Mouse (Mus musculus): ENCODE data around the gene Mefv. TPM values are rescaled to one million over a fixed set of nuclear protein-coding genes. Genes with fewer than 3 reads are reported as not detected.
A peak's percentile ranks its signal among the peaks of the same experiment; 100 is the strongest.

The Mefv gene
- total and polyA plus RNA-seq, 3 experiments, result not detected

- Histone ChIP-seq H3K4me1 (ENCODE audit: control insufficient read depth in 1 of 2, insufficient read depth in 2 of 2, low read length in 2 of 2) (peaks cover 0 to 12% of the 10 kb centered on the region in 2 experiments; a peak in 2 of 4 replicates), H3K4me3 (ENCODE audit: control insufficient read depth in 1 of 2, insufficient read depth in 1 of 2, low read depth in 2 of 2, low read length in 2 of 2) (peak overlapping the region in 1 of 2 experiments; percentile 89; a peak in 2 of 4 replicates), H3K36me3 (ENCODE audit: control insufficient read depth in 1 of 2, insufficient read depth in 2 of 2, low read length in 2 of 2) (peaks cover 25 to 33% of the 10 kb centered on the region in 2 experiments), H3K27ac (ENCODE audit: control insufficient read depth, low read depth, low read length) (no peak overlapping the region), H3K9ac (ENCODE audit: control insufficient read depth, low read depth, low read length, poor library complexity, severe bottlenecking) (peak overlapping the region; percentile 19), H3K9me3 (replicated peaks; ENCODE audit: insufficient read depth, low read length) (no peaks in the 10 kb centered on the region), H3K79me2 (ENCODE audit: control insufficient read depth, insufficient read depth, low read length, poor library complexity) (peaks cover 27% of the 10 kb centered on the region), H3K27me3 (ENCODE audit: control insufficient read depth in 1 of 2, insufficient read depth in 2 of 2, low read length in 2 of 2) (no peaks in the 10 kb centered on the region)
- TF ChIP-seq HCFC1 (IDR thresholded peaks at IDR 0.05; ENCODE audit: low read depth, low read length), result no peak
- TF ChIP-seq USF2 (IDR thresholded peaks at IDR 0.05; ENCODE audit: borderline replicate concordance in 1 of 2, insufficient read depth in 1 of 2, low read depth in 1 of 2, low read length in 2 of 2), result no peak
- no peak for TF ChIP-seq MAX (IDR thresholded peaks at IDR 0.05; ENCODE audit: low read length)
- TF ChIP-seq TCF12 (IDR thresholded peaks at IDR 0.05; ENCODE audit: low read depth, low read length), result no peak
- TF ChIP-seq KAT2A (conservative IDR thresholded peaks at IDR 0.05; ENCODE audit: low read depth, low read length), result no peak
- TF ChIP-seq JUND (IDR thresholded peaks at IDR 0.05; ENCODE audit: low read depth, low read length), result no peak
- no peak for TF ChIP-seq MYC (IDR thresholded peaks at IDR 0.05; ENCODE audit: low read depth, low read length)
- TF ChIP-seq CHD2 (IDR thresholded peaks at IDR 0.05; ENCODE audit: low read length), result no peak
- no peak for TF ChIP-seq E2F4 (IDR thresholded peaks at IDR 0.05; ENCODE audit: borderline replicate concordance, low read depth, low read length)
- TF ChIP-seq TBP (IDR thresholded peaks at IDR 0.05; ENCODE audit: low read depth, low read length), result no peak
- no peak for TF ChIP-seq GABPA (IDR thresholded peaks at IDR 0.05; ENCODE audit: low read depth, low read length)
- no peak for TF ChIP-seq SMC3 (IDR thresholded peaks at IDR 0.05; ENCODE audit: low read depth, low read length)
- TF ChIP-seq RCOR1 (IDR thresholded peaks at IDR 0.05; ENCODE audit: low read depth, low read length), result no peak
- no peak for TF ChIP-seq MXI1 (IDR thresholded peaks at IDR 0.05; ENCODE audit: low read depth, low read length)
- no peak for TF ChIP-seq USF1 (IDR thresholded peaks at IDR 0.05; ENCODE audit: low read depth, low read length)
- no peak for TF ChIP-seq MYB (IDR thresholded peaks at IDR 0.05; ENCODE audit: low read depth, low read length)
- no peak for TF ChIP-seq POLR2A (IDR thresholded peaks at IDR 0.05; ENCODE audit: control insufficient read depth in 1 of 2, insufficient read depth in 1 of 2, low read depth in 1 of 2, low read length in 2 of 2, poor library complexity in 1 of 2)
- no peak for DNase-seq (ENCODE audit: low read depth, low spot score)
Observed at GRCm38 (mm10) chr16:3745656-3746055, 27.8 kb upstream of the Mefv start.

- peaks cover 22 to 24% of the 10 kb centered on the region in 2 experiments for H3K36me3 ChIP-seq (ENCODE audit: control insufficient read depth in 1 of 2, insufficient read depth in 2 of 2, low read length in 2 of 2)
- peak overlapping the region; percentile 92 for H3K9ac ChIP-seq (ENCODE audit: control insufficient read depth, low read depth, low read length, poor library complexity, severe bottlenecking)
- H3K9me3 ChIP-seq (replicated peaks; ENCODE audit: insufficient read depth, low read length), result no peaks in the 10 kb centered on the region
- H3K4me1 ChIP-seq (ENCODE audit: control insufficient read depth in 1 of 2, insufficient read depth in 2 of 2, low read length in 2 of 2), result peaks cover 0 to 12% of the 10 kb centered on the region in 2 experiments; a peak in 2 of 4 replicates
- peak overlapping the region; percentile 89 for H3K4me3 ChIP-seq (ENCODE audit: control insufficient read depth in 1 of 2, insufficient read depth in 1 of 2, low read depth in 2 of 2, low read length in 2 of 2)
- H3K79me2 ChIP-seq (ENCODE audit: control insufficient read depth, insufficient read depth, low read length, poor library complexity), result peaks cover 27% of the 10 kb centered on the region
- no peaks in the 10 kb centered on the region; a peak in 1 of 4 replicates for H3K27me3 ChIP-seq (ENCODE audit: control insufficient read depth in 1 of 2, insufficient read depth in 2 of 2, low read length in 2 of 2)
- TF ChIP-seq MYC (IDR thresholded peaks at IDR 0.05; ENCODE audit: low read depth, low read length), result 0 out of 2 replicates have a peak, but pooled peaks have one; percentile 2
- no peak for TF ChIP-seq NRF1 (IDR thresholded peaks at IDR 0.05; ENCODE audit: insufficient read depth, low read depth, low read length, poor library complexity, severe bottlenecking)
- peak in 1 of 2 experiments; percentile 62; a peak in 2 of 4 replicates for TF ChIP-seq POLR2A (IDR thresholded peaks at IDR 0.05; ENCODE audit: control insufficient read depth in 1 of 2, insufficient read depth in 1 of 2, low read depth in 1 of 2, low read length in 2 of 2, poor library complexity in 1 of 2)
- TF ChIP-seq MXI1 (IDR thresholded peaks at IDR 0.05; ENCODE audit: low read depth, low read length), result peak; percentile 10
- TF ChIP-seq ZC3H11A (IDR thresholded peaks at IDR 0.05; ENCODE audit: low read depth, low read length), result no peak
- TF ChIP-seq CTCF (IDR thresholded peaks at IDR 0.05 in 2 of 3, conservative IDR thresholded peaks at IDR 0.05 in 1 of 3; ENCODE audit: control insufficient read depth in 1 of 3, insufficient read depth in 1 of 3, low read depth in 2 of 3, low read length in 3 of 3, poor library complexity in 1 of 3, severe bottlenecking in 1 of 3), result peak in 1 of 3 experiments; percentile 20; a peak in 1 of 6 replicates
- H3K27ac ChIP-seq (ENCODE audit: control insufficient read depth, low read depth, low read length), result peak overlapping the region; percentile 69
- DNase-seq (ENCODE audit: low read depth, low spot score), result no peak
Observed at GRCm38 (mm10) chr16:3744186-3744700, 26.3 kb upstream of the Mefv start.
